Mouse (Mus musculus) mouse embryonic stem cell (cell line): ENCODE data around the gene Mrpl19.

Source experiments
- in situ Hi-C, 2 experiments: fragments of 300-500 bp; cut with MboI; formaldehyde crosslinking; loops; 1 replicate in 1 of 2; 3 replicates in 1 of 2; pipeline ENCODE4 v1.14.3; 2019 to 2020; ENCODE audit warnings: low sequenced_read_pairs in 2 of 2, low pct_unique_long_range_greater_than_20kb in 1 of 2, mixed read lengths in 1 of 2; ENCODE audit not compliant: unreplicated experiment in 1 of 2

Gene Mrpl19

DNA sequence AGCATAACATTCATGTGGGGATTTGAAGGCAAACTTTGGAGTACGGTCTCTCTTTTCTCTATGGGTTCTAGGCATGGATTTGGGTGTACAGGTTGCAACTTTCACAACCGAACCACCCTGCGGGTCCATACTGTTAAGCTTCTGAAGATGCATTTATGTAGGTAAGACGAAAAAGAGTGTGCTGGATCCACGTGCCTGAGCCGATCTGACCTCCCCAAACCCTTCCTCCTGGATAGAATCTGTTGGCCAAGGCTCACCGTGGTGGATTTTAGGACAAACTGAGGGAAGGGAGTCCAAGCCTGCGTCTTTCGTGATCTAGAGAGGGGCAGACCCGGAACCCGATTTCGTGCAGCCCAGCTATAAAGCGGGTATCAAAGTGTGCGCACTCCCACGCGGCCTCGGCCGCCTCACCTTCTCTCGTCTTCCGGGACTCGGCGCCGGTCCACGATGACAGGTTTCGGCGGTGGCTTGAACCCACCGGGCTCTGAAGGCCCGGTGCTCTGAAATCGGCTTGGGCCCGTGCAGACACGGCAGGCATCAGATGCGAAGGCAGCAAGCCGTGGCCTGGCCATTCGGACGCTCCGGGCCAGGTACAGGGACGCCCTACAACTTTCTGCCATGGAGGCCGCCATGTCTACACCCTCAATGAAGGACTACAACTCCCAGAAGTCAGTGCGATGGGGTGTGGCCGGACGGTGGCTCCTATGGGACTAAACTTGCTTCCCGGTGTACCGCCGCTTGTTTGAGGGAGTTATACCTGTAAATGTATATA is at the start of gene Mrpl19:
Gene Mrpl19, minus strand, starts transcription at position 663 of the 772 bp plus-strand sequence.
- in situ Hi-C loops = no loop called here

GRCm38 (mm10) chr6:82012392-82012791 is 46.6 kb upstream of the Mrpl19 start:
- in situ Hi-C loops = no loop called here

GRCm38 (mm10) chr6:81990049-81990810 is 24.5 kb upstream of the Mrpl19 start:
- in situ Hi-C loops = no loop called here

DNA sequence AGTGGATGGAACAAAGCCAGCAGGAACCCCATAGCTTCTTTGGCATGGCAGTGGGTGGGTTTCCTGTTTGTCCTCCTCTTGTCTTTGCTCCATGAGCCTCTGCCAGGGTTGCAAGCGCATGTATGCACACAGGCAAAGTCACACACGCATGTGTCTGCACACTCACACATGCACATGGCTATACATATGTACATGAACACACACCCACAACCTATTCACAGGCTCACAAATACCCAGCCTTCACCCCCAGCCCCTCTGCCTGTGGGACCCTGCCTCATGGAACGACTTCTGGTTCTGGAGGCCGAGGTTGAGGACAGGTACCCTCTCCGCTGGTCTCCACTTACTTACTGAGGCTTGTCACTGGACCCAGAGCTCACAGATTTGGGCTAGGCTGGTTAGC is 22.6 kb upstream of the Mrpl19 start:
- in situ Hi-C loops = loop anchor here (10.0 kb wide), 4 partner anchors 66 to 396 kb away; no protein-coding TSS in a partner anchor

DNA sequence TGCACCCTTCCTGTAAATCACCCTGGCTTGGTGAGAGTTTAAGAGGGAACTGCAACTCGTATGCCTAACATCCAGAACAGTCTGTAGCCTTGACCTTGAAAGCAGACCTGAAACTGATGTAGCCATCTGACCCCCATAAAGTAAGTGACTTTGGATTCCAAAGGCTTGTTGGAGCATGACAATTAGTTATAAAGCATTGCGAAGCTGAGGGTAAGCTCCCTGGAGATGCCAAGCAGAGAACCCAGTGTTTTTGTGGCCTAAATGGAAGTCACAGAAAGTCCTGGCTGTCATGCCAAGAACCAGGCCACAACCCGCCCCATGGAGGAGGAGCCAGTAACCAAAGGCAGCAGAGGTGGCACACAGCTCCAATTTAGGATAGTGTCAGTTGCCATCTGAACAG is 21.8 kb upstream of the Mrpl19 start:
- in situ Hi-C loops = loop anchor here (10.0 kb wide), 4 partner anchors 67 to 397 kb away; no protein-coding TSS in a partner anchor

DNA sequence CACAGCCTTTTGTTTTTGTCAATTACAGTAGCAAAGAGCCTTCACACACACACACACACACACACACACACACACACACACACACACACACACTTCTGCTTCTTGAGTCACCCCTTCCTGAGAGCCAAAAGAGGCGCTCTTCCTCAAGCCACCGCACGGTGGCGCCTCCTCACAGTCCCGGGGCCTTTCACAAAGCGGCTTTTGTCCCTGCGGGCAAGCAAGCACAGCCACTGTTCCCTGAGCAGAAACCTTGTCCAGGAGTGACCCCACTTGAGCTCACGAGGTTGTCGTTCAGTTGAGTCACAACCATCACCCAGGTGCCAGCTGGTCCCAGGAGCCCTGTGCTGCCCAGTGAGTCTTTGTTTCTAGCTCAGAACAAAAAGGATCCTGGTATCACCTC is 21.3 kb upstream of the Mrpl19 start:
- in situ Hi-C loops = loop anchor here (10.0 kb wide), 4 partner anchors 68 to 398 kb away; no protein-coding TSS in a partner anchor

GRCm38 (mm10) chr6:81986599-81986998 is 20.8 kb upstream of the Mrpl19 start:
- in situ Hi-C loops = loop anchor here (10.0 kb wide), 4 partner anchors 68 to 398 kb away; no protein-coding TSS in a partner anchor

GRCm38 (mm10) chr6:81986171-81986570 is 20.4 kb upstream of the Mrpl19 start:
- in situ Hi-C loops = loop anchor here (10.0 kb wide), 4 partner anchors 69 to 399 kb away; no protein-coding TSS in a partner anchor

DNA sequence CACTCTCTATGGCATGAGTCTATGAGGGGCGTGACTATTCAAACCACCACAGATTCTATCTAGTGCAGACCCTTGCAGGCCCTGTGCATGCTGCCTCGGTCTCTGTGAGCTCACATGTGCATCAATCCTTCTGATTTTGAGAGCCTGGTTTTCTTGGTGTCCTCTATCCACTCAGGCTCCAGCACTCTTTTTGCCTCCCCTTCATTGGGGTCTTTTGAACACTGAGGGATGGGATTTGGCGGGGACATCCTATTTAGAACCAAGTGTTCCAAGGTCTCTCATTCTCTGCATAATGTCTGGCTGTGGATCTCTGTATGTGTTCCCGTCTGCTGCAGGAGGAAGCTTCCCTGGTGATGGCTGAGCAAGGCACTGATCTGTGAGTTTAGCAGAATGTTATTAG is 13.5 kb upstream of the Mrpl19 start:
- in situ Hi-C loops = no loop called here

DNA sequence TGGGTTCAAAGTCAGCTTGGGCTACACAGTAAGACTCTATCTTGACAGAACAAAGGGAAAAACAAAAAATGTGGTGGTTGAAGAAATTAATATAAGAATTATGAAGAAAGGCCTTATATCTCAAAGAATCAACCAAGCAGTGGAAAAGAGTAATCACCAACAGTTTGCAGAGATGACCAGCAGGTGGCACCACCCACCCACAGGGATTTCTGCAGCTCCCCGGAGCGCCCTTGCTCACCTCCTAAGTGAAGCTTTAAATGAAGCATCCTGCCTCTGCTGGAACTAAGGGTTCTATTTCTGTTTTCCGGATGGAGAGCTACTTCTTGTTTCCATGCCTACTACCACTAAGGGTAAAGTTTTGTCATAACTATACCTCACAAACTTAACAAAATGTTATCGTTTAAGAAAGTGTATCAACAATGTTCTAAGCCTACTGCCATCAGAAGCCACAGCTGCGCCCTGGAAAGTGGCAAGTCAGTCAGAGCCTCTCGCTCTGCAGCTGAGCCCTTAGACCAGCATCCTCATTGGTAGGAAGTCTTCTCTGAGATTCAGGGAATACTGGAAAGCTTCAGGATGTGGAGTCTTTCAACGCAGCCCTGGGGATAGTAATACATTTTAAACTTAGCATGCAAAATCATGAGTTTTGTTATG is 10.3 kb upstream of the Mrpl19 start:
- in situ Hi-C loops = no loop called here

GRCm38 (mm10) chr6:81972595-81972994 is 6.8 kb upstream of the Mrpl19 start:
- in situ Hi-C loops = no loop called here

DNA sequence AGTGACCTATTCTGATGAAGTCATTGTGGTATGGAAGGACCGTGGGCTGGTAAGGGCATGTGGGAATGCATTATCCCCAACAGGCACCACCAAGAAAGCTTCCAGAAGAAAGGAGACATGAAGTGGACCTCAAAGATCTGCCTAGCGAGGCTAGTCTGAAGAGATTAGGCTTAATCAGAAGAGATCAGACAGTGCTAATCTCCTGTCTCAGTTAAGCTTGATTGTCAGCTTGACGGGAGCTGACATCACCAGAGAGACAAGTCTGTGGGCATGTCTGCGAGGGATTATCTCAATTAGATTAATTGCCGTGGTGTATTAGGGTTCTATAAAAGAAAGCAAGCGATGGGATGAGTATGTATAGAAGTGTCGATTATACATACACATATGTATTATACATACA is 5.4 kb upstream of the Mrpl19 start:
- in situ Hi-C loops = no loop called here

DNA sequence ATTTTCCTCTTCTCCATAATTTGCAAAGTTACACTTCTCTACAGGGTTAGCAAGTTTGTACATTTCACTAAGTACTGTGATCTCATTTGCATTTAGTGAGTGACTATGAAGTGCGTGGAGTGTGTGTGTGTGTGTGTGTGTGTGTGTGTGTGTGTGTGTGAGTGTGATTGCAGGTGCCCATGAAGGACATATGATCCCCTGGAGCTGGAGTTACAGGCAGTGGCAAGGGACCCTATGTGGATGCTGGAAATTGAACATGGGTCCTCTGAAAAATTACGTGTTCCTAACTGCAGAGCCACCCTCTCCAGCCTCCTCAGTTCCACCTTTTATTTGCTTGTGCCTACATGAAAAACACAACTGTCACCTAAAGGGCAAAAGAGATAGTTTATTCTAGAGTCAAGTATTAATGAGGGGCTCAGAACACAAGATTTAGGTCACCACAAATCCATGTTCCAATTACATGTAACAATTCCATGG is 348 bp upstream of the Mrpl19 start:
- in situ Hi-C loops = no loop called here

GRCm38 (mm10) chr6:81960284-81960683 is 5.5 kb downstream of the Mrpl19 start:
- in situ Hi-C loops = no loop called here

GRCm38 (mm10) chr6:81959866-81960265 is 5.9 kb downstream of the Mrpl19 start:
- in situ Hi-C loops = no loop called here

DNA sequence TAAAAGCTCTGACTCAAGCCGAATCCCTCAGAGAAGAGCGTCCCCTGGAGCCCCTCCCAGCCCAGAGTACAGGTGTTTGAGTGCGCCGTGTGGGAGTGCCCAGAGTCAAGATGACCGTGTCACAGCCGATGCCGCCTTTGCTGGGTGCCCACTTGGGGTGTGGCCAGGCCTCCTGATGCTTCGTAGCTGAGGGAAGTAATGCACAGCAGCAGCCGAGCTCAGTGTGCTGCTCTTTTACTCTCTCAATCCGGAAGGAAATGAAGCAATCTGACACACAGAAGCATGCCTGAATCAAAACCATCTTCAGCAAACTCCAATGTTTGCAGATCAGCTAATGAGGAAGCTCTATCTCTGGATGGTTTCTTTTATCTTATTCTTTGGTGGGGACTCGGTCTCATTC is 7.8 kb downstream of the Mrpl19 start:
- in situ Hi-C loops = no loop called here

DNA sequence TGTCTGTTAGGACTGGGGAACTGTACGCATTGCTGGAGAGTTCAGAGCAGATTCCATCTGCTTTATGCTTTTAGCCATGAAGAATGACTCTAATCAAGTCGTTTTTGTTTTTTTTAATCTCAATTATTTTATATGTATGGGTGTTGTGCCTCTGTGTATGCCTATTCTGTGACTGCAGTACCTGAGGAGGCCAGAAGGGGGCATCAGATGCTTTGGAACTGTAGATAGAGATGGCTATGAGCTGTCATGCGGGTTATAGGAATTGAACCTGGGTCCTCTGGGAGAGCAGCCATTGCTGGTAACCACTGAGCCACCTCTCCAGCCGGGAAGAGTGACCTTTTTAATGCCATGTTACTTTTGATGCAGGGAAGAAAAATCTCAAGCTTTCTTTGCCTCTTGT is 9.4 kb downstream of the Mrpl19 start:
- in situ Hi-C loops = no loop called here

GRCm38 (mm10) chr6:81955133-81955532 is 10.6 kb downstream of the Mrpl19 start:
- in situ Hi-C loops = no loop called here

GRCm38 (mm10) chr6:81946906-81947305 is 18.9 kb downstream of the Mrpl19 start:
- in situ Hi-C loops = no loop called here
